Mouse (Mus musculus) hindbrain, postnatal 0 days (tissue): ENCODE data around the gene Apln. TPM values are rescaled to one million over a fixed set of nuclear protein-coding genes. Genes with fewer than 3 reads are reported as not detected.

Experiments used
- ATAC-seq: fragments of 200-750 bp; cut with Nextera tagmentation; 2 replicates; pipeline ENCODE4 v1.8.0; 2017; ENCODE audit warnings: mild to moderate bottlenecking, moderate TSS enrichment, moderate library complexity
- DNase-seq: peaks from one replicate; pipeline ENCODE4 v3.0.0-alpha.2; 2015; ENCODE audit warnings: low spot score
- H3K27ac ChIP-seq: fragments of 300-500 bp; sonication (generic); 2 replicates; pipeline ENCODE4 v1.5.1; 2014; ENCODE audit warnings: mild to moderate bottlenecking
- H3K27me3 ChIP-seq: fragments of 300-500 bp; sonication (generic); 2 replicates; pipeline ENCODE4 v1.6.1; 2014; ENCODE audit warnings: low read length, mixed read lengths; ENCODE audit not compliant: insufficient read depth
- H3K36me3 ChIP-seq: fragments of 300-500 bp; sonication (generic); 2 replicates; pipeline ENCODE4 v1.6.1; 2014; ENCODE audit warnings: low read length, mixed read lengths; ENCODE audit not compliant: insufficient read depth
- H3K4me1 ChIP-seq: fragments of 300-500 bp; sonication (generic); 2 replicates; pipeline ENCODE4 v1.6.1; 2014; ENCODE audit warnings: antibody characterized with exemption, low read length, mixed read lengths; ENCODE audit not compliant: insufficient read depth
- H3K4me2 ChIP-seq: fragments of 300-500 bp; sonication (generic); 2 replicates; pipeline ENCODE4 v1.6.1; 2014; ENCODE audit warnings: low read depth, mild to moderate bottlenecking, low read length, moderate library complexity, mixed read lengths
- H3K4me3 ChIP-seq: fragments of 300-500 bp; sonication (generic); 2 replicates; pipeline ENCODE4 v1.5.1; 2014; ENCODE audit warnings: low read length
- H3K9ac ChIP-seq: fragments of 300-500 bp; sonication (generic); replicated peaks from 2 replicates; pipeline ENCODE4 v1.6.1; 2014; ENCODE audit warnings: mild to moderate bottlenecking, low read length, moderate library complexity, mixed read lengths
- H3K9me3 ChIP-seq: fragments of 300-500 bp; sonication (generic); 2 replicates; pipeline ENCODE4 v1.6.1; 2016; ENCODE audit warnings: low read length, mixed read lengths
- CTCF ChIP-seq: IDR thresholded peaks from 2 replicates; pipeline ENCODE4 v1.5.1; 2016; ENCODE audit warnings: antibody characterized with exemption, control low read depth, low read depth
- WGBS: fragments of 180-500 bp; shearing (Covaris S2); extraction: QIAGEN DNeasy Blood & Tissue Kit; methylation state at CpG from one replicate; pipeline ENCODE4 v1.1.7; 2014; 5-methylcytosine and 5-hydroxymethylcytosine counted together
- polyA plus RNA-seq: library from polyadenylated mRNA; unstranded; fragments of >200 nt; fragmentation: Nextera tagmentation; extraction: Ambion mirVana; gene quantifications from 2 replicates; pipeline ENCODE4 v1.2.1, GENCODE M21; 2015
- total RNA-seq: library from RNA; depleted of rRNA; stranded (reverse); fragments of >200 nt; gene quantifications from 2 replicates; pipeline ENCODE4 v1.2.3, GENCODE M21; 2014

Gene Apln
- total and polyA plus RNA-seq, 2 experiments from 2014 or later = 1.7 to 11.1 TPM

DNA sequence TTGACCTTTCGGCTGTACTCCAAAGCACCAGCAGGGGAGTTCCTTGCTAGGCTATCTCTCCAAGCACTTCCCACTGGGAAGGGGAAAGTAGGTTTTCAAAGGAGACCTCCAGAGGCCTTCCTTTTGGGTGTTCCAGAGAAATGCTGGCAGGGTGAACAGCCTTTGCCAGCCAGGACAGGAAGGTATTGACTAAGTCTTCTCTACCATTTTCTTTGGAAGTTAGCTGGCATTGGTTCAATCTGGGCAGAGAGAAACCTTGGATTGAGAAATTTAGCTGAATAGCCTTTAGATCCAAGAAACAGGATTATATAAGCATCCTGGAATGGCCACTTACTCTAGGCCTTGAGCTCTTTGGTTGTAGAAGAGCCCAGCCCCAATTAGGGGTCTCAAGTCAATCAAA is 11.8 kb downstream of the Apln start:
- Histone ChIP-seq H3K4me3 (no peak overlapping the region), H3K27me3 (no peaks in the 10 kb centered on the region), H3K36me3 (no peaks in the 10 kb centered on the region), H3K9me3 (no peaks in the 10 kb centered on the region), H3K4me2 (no peak overlapping the region), H3K27ac (no peak overlapping the region), H3K4me1 (no peaks in the 10 kb centered on the region), H3K9ac (no peak overlapping the region)
- TF ChIP-seq CTCF = no peak
- WGBS = 71% methylated on average over 1 of the region's 1 CpGs
- ATAC-seq (no peak), DNase-seq (no peak)

DNA sequence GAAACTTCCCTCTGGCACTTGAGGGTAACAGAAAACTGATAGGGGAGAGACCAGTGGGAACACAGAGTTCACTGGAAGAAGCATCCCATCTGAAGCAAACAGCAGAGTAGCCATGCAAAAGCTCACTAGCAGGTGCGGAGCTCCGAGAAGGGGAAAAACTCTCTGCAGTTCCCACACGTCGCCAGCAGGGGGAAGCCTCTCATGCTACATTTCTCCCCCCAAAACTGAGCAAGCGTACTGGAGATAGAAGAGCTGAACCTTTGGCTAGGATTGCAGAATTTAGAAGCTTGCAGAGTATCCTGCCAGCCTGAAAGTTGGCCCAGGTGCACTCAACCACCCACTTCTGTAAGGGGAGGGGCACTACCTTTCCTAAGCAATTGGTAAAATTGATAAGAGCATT is 14.7 kb downstream of the Apln start:
- Histone ChIP-seq H3K4me3 (no peak overlapping the region), H3K4me1 (no peaks in the 10 kb centered on the region), H3K9me3 (no peaks in the 10 kb centered on the region), H3K4me2 (no peak overlapping the region), H3K27ac (no peak overlapping the region), H3K9ac (no peak overlapping the region), H3K27me3 (no peaks in the 10 kb centered on the region), H3K36me3 (no peaks in the 10 kb centered on the region)
- no peak for ATAC-seq
- 21% methylated on average over 5 of the region's 5 CpGs for WGBS
- peak; percentile 85 for TF ChIP-seq CTCF
- peak; percentile 81 for DNase-seq

DNA sequence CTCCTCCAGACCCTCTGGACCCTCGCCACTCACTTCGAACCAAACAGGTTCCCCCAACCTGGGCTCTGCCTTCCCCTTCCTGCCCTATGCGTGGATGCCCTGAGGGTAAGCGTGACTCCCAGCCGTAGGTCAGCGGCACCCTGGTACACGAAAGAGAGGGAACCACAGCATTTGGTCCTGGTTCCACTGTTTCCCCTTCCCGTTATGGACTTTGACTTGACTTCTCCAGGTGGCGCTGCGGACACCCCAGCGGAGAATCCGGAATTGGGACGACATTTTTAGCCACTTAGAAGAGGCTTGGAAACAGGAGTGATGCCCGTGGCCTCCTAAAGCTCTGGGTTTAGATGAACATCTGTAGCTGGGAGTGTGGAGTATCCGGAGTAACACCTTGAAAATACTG is 15.3 kb downstream of the Apln start:
- ATAC-seq (no peak), DNase-seq (no peak)
- H3K9ac ChIP-seq = no peak overlapping the region
- WGBS = 54% methylated on average over 15 of the region's 15 CpGs
- H3K9me3 ChIP-seq = no peaks in the 10 kb centered on the region
- H3K27ac ChIP-seq = no peak overlapping the region
- no peak for TF ChIP-seq CTCF
- H3K4me1 ChIP-seq = no peaks in the 10 kb centered on the region
- H3K4me2 ChIP-seq = no peak overlapping the region
- H3K36me3 ChIP-seq = no peaks in the 10 kb centered on the region
- H3K4me3 ChIP-seq = no peak overlapping the region
- no peaks in the 10 kb centered on the region for H3K27me3 ChIP-seq

DNA sequence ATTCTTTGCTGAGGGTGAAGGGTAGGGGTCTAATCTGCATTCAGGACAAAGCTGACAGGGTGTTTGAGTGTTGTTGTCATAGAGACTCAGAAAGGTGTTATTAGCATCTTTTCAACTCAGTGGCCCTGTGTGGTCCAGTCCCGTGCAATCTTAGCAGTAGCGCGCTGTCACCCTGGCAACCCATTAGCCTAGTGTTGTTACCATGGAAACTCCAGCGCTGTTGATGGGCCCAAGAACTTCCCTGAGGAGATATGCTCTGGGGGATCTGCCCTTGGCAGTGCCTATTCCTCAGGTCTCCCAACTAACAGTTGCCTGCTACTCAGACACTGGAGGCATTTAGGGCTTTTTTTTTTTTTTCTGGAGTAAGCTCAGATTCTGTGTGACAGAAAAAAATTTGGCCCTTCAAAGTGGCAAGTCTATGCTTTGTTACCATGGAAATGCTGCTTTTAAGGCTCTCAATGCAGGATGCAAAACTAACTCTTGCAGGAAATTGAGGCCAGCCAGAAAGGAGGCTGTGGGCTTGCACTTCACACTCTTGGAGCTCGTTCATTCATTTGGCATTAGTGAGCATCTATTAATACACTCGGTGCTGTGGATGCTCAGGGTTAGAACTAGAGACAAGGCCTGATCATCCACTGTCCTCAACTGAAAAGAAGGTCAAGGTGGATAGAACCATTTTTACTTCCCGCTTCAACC is 17.6 kb downstream of the Apln start:
- Histone ChIP-seq H3K27me3 (no peaks in the 10 kb centered on the region), H3K9me3 (no peaks in the 10 kb centered on the region), H3K4me1 (no peaks in the 10 kb centered on the region), H3K36me3 (no peaks in the 10 kb centered on the region), H3K27ac (no peak overlapping the region), H3K4me2 (no peak overlapping the region), H3K9ac (no peak overlapping the region), H3K4me3 (no peak overlapping the region)
- DNase-seq = peak; percentile 70
- TF ChIP-seq CTCF = no peak
- 45% methylated on average over 7 of the region's 7 CpGs for WGBS
- peak; percentile 92 for ATAC-seq

DNA sequence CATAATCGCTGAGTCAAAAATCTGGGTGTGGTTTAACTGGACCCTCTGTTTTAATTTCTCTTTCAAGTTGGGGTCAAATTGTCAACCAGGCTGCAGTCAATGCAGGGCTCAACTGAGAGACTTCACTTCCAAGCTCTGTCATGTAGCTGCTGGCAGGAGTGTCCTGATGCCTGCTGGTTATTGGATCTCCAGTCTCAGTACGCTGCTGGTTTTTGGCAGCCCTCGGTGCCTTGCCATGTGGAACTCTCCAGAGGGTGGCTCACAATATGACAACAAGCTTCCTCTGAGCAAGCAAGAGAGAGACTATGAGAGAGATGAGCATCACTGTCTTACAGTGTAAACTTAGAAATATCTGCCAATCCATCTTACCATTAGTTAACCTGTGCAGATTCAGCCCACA is 23.0 kb downstream of the Apln start:
- ATAC-seq (no peak), DNase-seq (no peak)
- 74% methylated on average over 3 of the region's 3 CpGs for WGBS
- Histone ChIP-seq H3K4me3 (no peak overlapping the region), H3K9me3 (no peaks in the 10 kb centered on the region), H3K27ac (no peak overlapping the region), H3K9ac (no peak overlapping the region), H3K4me2 (no peak overlapping the region), H3K36me3 (no peaks in the 10 kb centered on the region), H3K27me3 (no peaks in the 10 kb centered on the region), H3K4me1 (no peaks in the 10 kb centered on the region)
- TF ChIP-seq CTCF = no peak

DNA sequence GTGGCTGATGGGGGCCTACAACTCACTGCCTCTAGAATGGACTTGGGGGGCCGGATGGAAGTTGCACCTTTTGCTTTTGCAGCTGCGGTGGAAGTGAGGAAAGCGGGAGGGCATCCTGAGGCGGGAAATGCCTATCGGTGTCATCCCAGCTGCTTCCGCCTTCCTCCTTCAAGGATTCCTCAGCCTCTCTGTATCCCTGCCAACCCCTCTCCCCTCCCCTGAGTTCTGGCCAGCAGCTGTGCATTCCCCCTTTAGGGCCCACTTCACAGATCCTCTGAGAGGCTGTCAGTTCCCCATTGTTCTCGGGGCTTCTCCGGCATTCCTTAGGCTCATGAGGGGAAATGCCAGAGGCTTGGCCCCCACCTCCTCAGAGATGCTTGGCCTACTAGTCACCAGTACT is 28.6 kb downstream of the Apln start:
- DNase-seq (no peak), ATAC-seq (no peak)
- no peaks in the 10 kb centered on the region for H3K4me1 ChIP-seq
- no peak overlapping the region for H3K9ac ChIP-seq
- no peak overlapping the region for H3K4me2 ChIP-seq
- no peaks in the 10 kb centered on the region for H3K27me3 ChIP-seq
- no peaks in the 10 kb centered on the region for H3K36me3 ChIP-seq
- WGBS = 57% methylated on average over 8 of the region's 8 CpGs
- H3K27ac ChIP-seq = no peak overlapping the region
- H3K4me3 ChIP-seq = no peak overlapping the region
- no peaks in the 10 kb centered on the region for H3K9me3 ChIP-seq
- no peak for TF ChIP-seq CTCF

DNA sequence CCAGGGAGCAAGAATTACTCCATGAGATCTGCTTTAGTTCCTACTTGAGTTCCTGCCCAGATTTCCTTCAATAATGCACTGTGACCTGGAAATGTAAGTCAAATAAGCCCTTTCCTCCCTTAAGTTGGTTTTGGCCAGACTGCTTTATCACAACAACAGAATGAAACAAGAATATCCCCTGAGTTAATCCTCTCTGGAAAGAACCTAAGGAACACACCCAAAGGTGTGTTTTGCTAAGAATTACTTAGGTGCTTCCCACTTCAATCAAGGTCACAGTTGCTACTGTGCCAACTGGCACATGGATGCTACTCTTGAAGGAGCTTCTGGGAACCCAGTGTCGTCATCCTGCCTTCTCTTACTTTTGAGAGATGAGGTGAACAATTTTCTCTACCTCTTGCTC is 29.9 kb downstream of the Apln start:
- H3K9me3 ChIP-seq = no peaks in the 10 kb centered on the region
- no peak overlapping the region for H3K9ac ChIP-seq
- DNase-seq (no peak), ATAC-seq (no peak)
- 62% methylated on average over 1 of the region's 1 CpGs for WGBS
- H3K27ac ChIP-seq = no peak overlapping the region
- no peaks in the 10 kb centered on the region for H3K4me1 ChIP-seq
- no peaks in the 10 kb centered on the region for H3K27me3 ChIP-seq
- no peak for TF ChIP-seq CTCF
- no peak overlapping the region for H3K4me2 ChIP-seq
- no peaks in the 10 kb centered on the region for H3K36me3 ChIP-seq
- no peak overlapping the region for H3K4me3 ChIP-seq
